Mouse (Mus musculus): ENCODE results near the gene Cecr2.
"Not testable (repeated sequence)": the region's sequence is repeated elsewhere in the genome, so short reads cannot be mapped to it uniquely, and the experiment has no call there.

Cecr2 gene

GRCm38 (mm10) chr6:120665816-120666760, at the start of gene Cecr2:
Cecr2 (plus strand) TSS chr6:120666369.
- DNase-seq (ENCODE audit: low read depth, low spot score), result peak; percentile 56

GRCm38 (mm10) chr6:120617586-120617985, 48.6 kb upstream of the Cecr2 start:
- DNase-seq (ENCODE audit: low read depth, low spot score), result no peak

- no peak for DNase-seq (ENCODE audit: low read depth, low spot score)
Observed at GRCm38 (mm10) chr6:120618518-120619402, 47.4 kb upstream of the Cecr2 start.

- no peak for DNase-seq (ENCODE audit: low read depth, low spot score)
Observed at GRCm38 (mm10) chr6:120620193-120620592, 46.0 kb upstream of the Cecr2 start.

GRCm38 (mm10) chr6:120625081-120625480, 41.1 kb upstream of the Cecr2 start:
- DNase-seq (ENCODE audit: low read depth, low spot score), result no peak

- DNase-seq (ENCODE audit: low read depth, low spot score), result no peak
Observed at GRCm38 (mm10) chr6:120627096-120627495, 39.1 kb upstream of the Cecr2 start.

GRCm38 (mm10) chr6:120628963-120629362, 37.2 kb upstream of the Cecr2 start:
- DNase-seq (ENCODE audit: low read depth, low spot score), result no peak

- DNase-seq (ENCODE audit: low read depth, low spot score), result no peak
Observed at GRCm38 (mm10) chr6:120635391-120636028, 30.7 kb upstream of the Cecr2 start.

GRCm38 (mm10) chr6:120639547-120639946, 26.6 kb upstream of the Cecr2 start:
- no peak for DNase-seq (ENCODE audit: low read depth, low spot score)

GRCm38 (mm10) chr6:120641866-120642378, 24.2 kb upstream of the Cecr2 start:
- DNase-seq (ENCODE audit: low read depth, low spot score), result no peak

GRCm38 (mm10) chr6:120643776-120644175, 22.4 kb upstream of the Cecr2 start:
- no peak for DNase-seq (ENCODE audit: low read depth, low spot score)

- DNase-seq (ENCODE audit: low read depth, low spot score), result no peak
Observed at GRCm38 (mm10) chr6:120644346-120645299, 21.5 kb upstream of the Cecr2 start.

GRCm38 (mm10) chr6:120647246-120648028, 18.7 kb upstream of the Cecr2 start:
- not testable (repeated sequence) for DNase-seq (ENCODE audit: low read depth, low spot score)

- DNase-seq (ENCODE audit: low read depth, low spot score), result no peak
Observed at GRCm38 (mm10) chr6:120648205-120648604, 18.0 kb upstream of the Cecr2 start.

- no peak for DNase-seq (ENCODE audit: low read depth, low spot score)
Observed at GRCm38 (mm10) chr6:120652666-120653065, 13.5 kb upstream of the Cecr2 start.

GRCm38 (mm10) chr6:120655702-120656101, 10.5 kb upstream of the Cecr2 start:
- DNase-seq (ENCODE audit: low read depth, low spot score), result no peak

- DNase-seq (ENCODE audit: low read depth, low spot score), result no peak
Observed at GRCm38 (mm10) chr6:120658848-120659247, 7.3 kb upstream of the Cecr2 start.

GRCm38 (mm10) chr6:120665415-120665815, 754 bp upstream of the Cecr2 start:
- peak; percentile 23 for DNase-seq (ENCODE audit: low read depth, low spot score)

GRCm38 (mm10) chr6:120666761-120667421, 722 bp downstream of the Cecr2 start:
- DNase-seq (ENCODE audit: low read depth, low spot score), result peak; percentile 29
